Mouse (Mus musculus) left cerebral cortex, postnatal 36 days (tissue): ENCODE measurements around the gene Ints7. TPM values are rescaled to one million over a fixed set of nuclear protein-coding genes. Genes with fewer than 3 reads are reported as not detected.
A peak's percentile ranks its signal among the peaks of the same experiment; 100 is the strongest.

Experiments used
- DNase-seq, 2 experiments: peaks; one replicate each; pipeline ENCODE4 v3.0.0; 2021 to 2022; ENCODE audit warnings: low spot score in 2 of 2, mixed read lengths in 1 of 2
- intact Hi-C: fragments of 180-260 bp; cut with DNase I; formaldehyde crosslinking; loops from one replicate; pipeline ENCODE4 v1.15.1; 2025
- total RNA-seq, 2 experiments: library from RNA; stranded (reverse); gene quantifications; 2 replicates each; pipeline ENCODE4 v1.2.3; 2021

Ints7 gene
- total RNA-seq, 2 experiments from 2014 or later: 32.6 to 40.9 TPM

GRCm38 (mm10) chr1:191624492-191624891, 49.1 kb downstream of the Ints7 start:
- intact Hi-C loops: no loop called here
- no peak for DNase-seq

DNA sequence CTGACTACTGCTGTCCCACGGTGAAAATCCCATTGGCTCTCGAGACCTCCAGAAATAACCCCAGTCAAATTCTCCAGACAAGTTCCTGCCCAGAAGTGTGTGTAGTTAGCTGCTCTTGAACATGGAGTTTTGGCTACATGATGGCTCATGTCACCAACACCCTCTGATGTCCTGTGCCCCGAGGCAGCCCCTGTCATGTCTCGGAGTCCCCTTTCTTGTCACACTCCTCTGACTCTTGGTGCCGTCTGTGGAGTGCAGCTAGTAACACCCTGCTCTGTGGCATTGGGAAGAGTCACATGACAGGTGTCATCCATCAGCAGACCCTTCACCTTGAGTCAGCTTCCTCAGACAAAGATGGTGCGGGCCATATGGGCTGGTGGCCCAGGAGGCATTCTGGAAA, 49.6 kb downstream of the Ints7 start:
- DNase-seq: no peak
- intact Hi-C loops: no loop called here

GRCm38 (mm10) chr1:191625620-191626019, 50.2 kb downstream of the Ints7 start:
- intact Hi-C loops: no loop called here
- DNase-seq: no peak

GRCm38 (mm10) chr1:191628457-191629169, 53.2 kb downstream of the Ints7 start:
- intact Hi-C loops: no loop called here
- no peak for DNase-seq

DNA sequence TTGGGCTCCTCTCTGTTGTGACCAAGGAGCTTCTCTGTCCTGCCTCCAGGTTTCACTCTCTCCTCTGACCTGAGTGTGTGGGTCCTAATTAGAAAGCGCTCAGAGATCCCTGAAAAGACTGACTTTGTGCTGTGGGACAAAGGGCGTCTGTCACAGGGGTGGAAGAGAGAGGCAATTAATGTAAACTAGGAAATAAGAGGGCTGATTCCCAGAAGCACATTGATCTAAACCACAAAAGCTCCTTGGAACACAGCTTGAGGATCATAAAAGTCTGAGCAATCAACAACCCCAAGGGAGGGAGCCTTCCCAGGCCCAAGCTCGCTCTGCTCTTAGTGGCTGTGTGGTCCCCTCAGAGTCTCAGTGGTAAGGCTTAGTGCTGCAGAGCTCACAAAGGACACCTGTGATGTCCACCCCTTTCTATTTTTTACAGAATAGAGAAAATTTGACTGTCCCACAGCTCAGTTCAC, 53.8 kb downstream of the Ints7 start:
- intact Hi-C loops: no loop called here
- no peak for DNase-seq

GRCm38 (mm10) chr1:191632511-191633095, 57.2 kb downstream of the Ints7 start:
- intact Hi-C loops: no loop called here
- no peak for DNase-seq

GRCm38 (mm10) chr1:191634116-191634515, 58.7 kb downstream of the Ints7 start:
- intact Hi-C loops: no loop called here
- no peak for DNase-seq

DNA sequence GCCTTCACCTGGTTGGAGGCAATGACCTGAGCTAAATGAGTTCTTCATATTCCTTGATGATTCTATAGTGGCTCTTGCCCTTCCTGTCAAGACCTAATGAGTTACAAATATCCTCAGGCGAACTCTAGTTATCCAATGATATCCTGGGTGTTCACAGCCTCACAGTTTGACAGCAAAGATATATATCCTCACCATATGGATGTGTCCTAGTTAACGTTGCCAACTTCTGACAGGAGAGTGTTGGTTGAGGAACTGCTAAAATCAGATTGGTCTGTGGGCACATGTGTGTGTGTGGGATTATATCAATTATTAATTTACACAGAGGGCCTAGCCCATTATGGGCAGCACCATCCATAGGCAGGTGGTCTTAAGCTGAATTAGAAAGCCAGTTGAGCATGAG, 63.0 kb downstream of the Ints7 start:
- no peak for DNase-seq
- intact Hi-C loops: no loop called here

- intact Hi-C loops: no loop called here
- DNase-seq: peak; percentile 45 to 49
Observed at GRCm38 (mm10) chr1:191639200-191639807, 63.9 kb downstream of the Ints7 start.

DNA sequence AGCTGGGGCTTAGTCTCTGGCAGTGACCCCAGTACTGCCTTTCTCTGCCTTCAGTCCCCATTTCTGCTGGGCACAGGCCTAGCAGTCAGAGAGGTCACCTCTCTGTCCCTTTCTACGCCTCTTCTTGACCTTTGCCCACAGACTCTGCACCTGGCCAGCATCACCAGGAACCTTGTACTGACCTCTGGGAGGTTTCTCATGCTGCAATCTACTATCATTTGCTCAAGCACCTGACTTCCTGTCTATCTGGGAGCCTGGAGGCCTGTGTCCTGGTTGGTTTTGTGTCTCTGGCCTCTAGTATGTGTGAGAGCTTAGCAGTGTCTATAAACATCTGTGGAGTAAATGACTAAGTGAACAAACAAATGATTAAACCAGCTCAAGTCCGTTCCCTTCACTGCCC, 64.7 kb downstream of the Ints7 start:
- intact Hi-C loops: no loop called here
- no peak for DNase-seq

DNA sequence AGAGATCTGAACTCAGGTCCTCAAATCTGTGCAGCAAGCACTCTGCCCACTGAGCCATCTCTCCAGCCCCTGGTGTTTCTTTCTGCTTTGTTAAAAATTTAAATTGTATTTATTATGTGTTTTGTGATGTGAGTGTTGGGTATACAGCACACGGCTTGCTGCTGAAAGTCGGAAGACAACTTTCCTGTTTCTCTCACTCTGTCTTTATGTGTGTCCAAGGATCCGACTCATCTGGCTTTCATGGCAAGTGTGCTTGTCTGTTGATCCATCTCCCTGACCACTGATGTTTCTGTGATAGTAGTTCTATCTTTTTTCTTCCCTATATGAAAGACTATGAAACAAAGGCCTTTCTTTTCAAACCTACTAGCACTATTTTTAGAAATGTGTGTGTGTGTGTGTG, 65.4 kb downstream of the Ints7 start:
- DNase-seq: no peak
- intact Hi-C loops: no loop called here

DNA sequence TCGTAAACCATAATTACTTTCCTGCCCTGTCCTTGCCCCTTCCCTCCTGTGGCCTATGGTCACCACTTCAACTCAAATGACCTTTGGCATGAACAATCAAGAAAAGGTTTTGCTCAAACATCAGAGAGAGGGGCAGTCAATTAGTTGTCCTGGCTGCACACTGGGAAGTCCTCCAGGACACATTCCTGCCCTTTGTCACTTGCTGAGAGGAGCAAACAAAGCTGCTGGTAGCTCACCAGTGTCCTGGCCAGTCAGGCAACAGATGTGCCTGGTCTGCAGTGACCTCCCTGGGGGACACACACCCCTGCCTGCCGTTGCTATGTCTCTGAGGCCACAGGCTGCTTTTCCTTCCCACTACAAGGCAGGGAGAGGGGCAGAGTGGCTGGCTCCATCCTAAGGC, 66.0 kb downstream of the Ints7 start:
- intact Hi-C loops: no loop called here
- DNase-seq: no peak

- intact Hi-C loops: no loop called here
- no peak for DNase-seq
Observed at GRCm38 (mm10) chr1:191642903-191643302, 67.5 kb downstream of the Ints7 start.

DNA sequence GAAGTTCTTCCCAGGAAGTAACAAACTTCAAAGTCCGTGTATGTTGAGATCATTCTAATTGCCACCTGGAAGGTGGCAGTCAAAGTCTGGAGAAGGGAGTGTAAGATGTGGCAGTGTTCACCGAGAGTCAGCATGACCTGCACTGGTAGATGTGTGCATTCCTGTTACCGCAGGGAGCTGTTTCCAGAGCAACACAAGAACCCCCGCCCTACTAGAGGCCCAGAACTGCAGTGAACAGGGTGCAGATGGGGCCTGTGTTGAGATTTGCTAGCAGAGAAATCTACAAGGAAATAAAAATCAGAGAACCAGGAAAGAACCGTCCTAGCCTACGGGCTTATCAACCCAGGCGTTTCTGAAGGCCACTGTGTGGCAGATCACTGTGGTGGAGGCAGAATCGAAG, 70.5 kb downstream of the Ints7 start:
- intact Hi-C loops: no loop called here
- no peak for DNase-seq

DNA sequence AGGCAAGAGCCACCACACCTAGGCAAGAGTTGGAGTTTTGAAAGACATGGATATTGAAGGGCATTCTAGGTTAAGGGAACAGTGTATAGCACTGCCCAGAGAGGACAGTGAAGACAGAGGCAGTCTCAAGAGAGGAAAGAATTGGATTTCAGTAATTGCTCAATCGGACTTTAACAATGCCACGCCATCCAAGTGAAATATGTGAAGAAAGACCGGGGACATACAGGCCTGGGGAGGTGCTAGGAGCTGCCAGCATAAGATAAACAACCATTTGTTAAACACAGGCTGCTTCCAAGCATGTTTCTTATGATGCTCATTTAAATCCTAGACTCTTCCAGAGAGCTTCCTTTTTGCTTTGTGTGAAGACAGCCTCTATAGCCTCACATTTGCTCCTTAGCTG, 72.2 kb downstream of the Ints7 start:
- intact Hi-C loops: no loop called here

DNA sequence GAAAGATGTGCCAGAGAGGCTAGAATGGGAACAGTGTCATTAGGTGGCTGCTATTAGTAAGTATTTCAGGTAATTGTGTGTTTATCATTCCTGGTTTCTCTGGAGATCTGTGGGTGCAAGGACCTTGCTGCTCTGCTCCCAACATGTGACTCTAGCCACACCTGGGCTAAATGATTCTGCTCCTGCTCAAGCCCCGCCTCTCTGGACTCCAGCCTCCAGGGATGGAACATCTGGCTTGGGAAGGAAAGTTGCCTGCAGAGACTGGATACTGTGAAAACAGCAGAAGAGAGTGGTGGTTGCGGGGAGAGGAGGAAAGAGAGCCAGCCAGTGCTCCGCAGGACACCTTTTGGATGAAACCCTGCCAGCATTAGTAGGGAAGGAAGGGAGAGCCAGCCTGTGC, 84.0 kb downstream of the Ints7 start:
- no peak for DNase-seq
- intact Hi-C loops: no loop called here

More for the DNA sequence above, 72.2 kb downstream of the Ints7 start:
- no peak for DNase-seq

DNA sequence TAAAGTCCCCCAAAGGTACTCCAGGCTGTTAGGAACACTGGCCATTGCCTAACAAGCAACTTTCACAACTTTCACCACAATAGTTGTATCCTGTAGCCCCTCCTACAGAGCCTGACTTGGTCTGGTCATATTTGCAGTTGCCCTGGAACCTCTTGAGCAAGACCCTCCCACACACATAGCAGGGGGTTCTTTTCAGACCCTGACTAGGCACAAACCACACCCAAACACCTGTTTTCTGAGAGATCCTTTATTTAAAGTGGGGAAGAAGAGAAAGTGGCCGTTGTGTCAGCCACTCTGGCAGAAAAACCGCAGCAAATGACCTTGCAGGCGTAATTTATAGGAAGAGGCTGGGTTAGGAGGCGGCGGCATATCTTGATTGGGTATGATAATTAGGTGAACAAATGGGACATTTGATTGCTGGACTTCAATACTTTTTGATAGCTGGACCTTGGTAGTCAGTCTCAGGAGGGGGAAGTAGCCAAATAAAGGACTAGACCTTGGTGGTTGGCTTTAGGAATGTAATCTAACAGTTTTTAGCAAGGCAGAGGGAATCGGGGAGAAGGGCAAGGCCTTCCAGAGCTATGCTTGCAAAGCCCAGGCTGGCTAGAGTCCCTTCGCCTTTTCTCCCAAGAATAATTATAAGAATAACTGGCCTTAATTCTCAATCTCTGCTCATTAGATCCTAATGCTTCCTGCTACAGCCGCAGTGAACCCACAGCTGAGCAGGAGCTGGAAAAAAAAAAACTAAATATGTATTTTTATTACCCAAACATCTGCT, 85.8 kb downstream of the Ints7 start:
- intact Hi-C loops: no loop called here

GRCm38 (mm10) chr1:191662178-191662898, 86.9 kb downstream of the Ints7 start:
- intact Hi-C loops: no loop called here
- peak in 1 of 2 experiments; percentile 33 for DNase-seq

More for the DNA sequence above, 85.8 kb downstream of the Ints7 start:
- no peak for DNase-seq

GRCm38 (mm10) chr1:191662899-191663500, 87.6 kb downstream of the Ints7 start:
- intact Hi-C loops: no loop called here

More at GRCm38 (mm10) chr1:191662899-191663500, 87.6 kb downstream of the Ints7 start:
- DNase-seq: no peak
